Mouse (Mus musculus): ENCODE data around the gene Btbd8.

DNA sequence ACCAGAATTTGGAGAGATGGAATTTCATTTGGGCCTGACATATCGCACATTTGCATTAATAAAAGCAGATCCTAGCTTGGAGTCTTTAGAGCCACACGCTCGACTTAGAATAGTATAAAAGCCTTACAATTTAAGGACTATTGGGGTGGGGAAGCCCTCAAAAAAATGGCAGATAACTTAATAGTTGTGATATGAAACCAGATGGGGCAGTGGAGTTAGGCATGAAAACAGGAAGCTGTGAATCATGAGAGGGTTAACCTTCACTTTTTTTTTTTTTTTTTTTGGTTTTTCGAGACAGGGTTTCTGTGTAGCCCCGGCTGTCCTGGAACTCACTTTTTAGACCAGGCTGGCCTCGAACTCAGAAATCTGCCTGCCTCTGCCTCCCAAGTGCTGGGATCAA is 1.6 kb upstream of the Btbd8 start:
- TF ChIP-seq POLR2A (IDR thresholded peaks at IDR 0.05; ENCODE audit: insufficient read length, low read depth): no peak
- no peak for TF ChIP-seq MAX (IDR thresholded peaks at IDR 0.05; ENCODE audit: low read depth)
- no peak for TF ChIP-seq E2F4 (IDR thresholded peaks at IDR 0.05; ENCODE audit: insufficient read depth)
- TF ChIP-seq USF1 (IDR thresholded peaks at IDR 0.05; ENCODE audit: low read depth): no peak
- no peak for TF ChIP-seq CEBPB (IDR thresholded peaks at IDR 0.05; ENCODE audit: insufficient read depth, poor library complexity, severe bottlenecking)
- TF ChIP-seq TCF12 (IDR thresholded peaks at IDR 0.05; ENCODE audit: insufficient read depth, poor library complexity, severe bottlenecking): no peak
- no peak for TF ChIP-seq MYOG (IDR thresholded peaks at IDR 0.05; ENCODE audit: control insufficient read depth in 1 of 3, insufficient read depth in 1 of 3, insufficient read length in 2 of 3, low read depth in 2 of 3)
- TF ChIP-seq REST (IDR thresholded peaks at IDR 0.05; ENCODE audit: insufficient read depth, insufficient read length): no peak
- no peak for TF ChIP-seq SRF (IDR thresholded peaks at IDR 0.05; ENCODE audit: control insufficient read depth, insufficient read length, low read depth)
